Mouse (Mus musculus): ENCODE measurements around the gene Myg1. TPM values are rescaled to one million over a fixed set of nuclear protein-coding genes. Genes with fewer than 3 reads are reported as not detected.

Gene Myg1
- polyA plus RNA-seq, 1 experiment: not detected

DNA sequence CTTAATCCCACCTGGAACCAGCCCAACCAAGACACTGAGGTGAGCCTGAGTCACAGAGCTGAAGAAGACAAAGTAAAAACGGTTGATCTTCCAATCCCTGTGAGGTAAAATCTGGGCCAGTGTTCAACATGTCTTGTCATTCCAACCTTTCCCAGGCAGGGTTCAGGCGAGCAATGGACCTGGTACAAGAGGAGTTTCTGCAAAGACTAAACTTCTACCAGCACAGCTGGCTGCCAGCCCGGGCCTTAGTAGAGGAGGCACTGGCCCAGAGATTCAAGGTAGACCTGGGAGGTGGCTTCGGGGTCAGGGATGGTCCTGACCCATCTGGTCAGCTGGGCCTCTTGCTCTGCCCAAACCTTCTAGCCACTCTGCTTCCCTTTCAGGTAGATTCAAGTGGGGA is 5.4 kb downstream of the Myg1 start:
- TF ChIP-seq CTCF (IDR thresholded peaks at IDR 0.05; ENCODE audit: insufficient read depth, low read depth, low read length): no peak
- TF ChIP-seq POLR2A (IDR thresholded peaks at IDR 0.05; ENCODE audit: insufficient read depth, low read depth, low read length): no peak
- no peak overlapping the region for H3K4me3 ChIP-seq (ENCODE audit: insufficient read depth, low read depth, low read length)
- H3K27ac ChIP-seq (ENCODE audit: insufficient read depth, low read depth, low read length): no peak overlapping the region
- H3K4me1 ChIP-seq (ENCODE audit: control insufficient read depth, insufficient read depth, low read length): peaks cover 4% of the 10 kb centered on the region
- WGBS: 88% methylated on average over 4 of the region's 4 CpGs

- H3K4me1 ChIP-seq (ENCODE audit: control insufficient read depth, insufficient read depth, low read length): no peaks in the 10 kb centered on the region
- no peak overlapping the region for H3K27ac ChIP-seq (ENCODE audit: insufficient read depth, low read depth, low read length)
- H3K4me3 ChIP-seq (ENCODE audit: insufficient read depth, low read depth, low read length): no peak overlapping the region
- WGBS: 72% methylated on average over 5 of the region's 5 CpGs
- TF ChIP-seq CTCF (IDR thresholded peaks at IDR 0.05; ENCODE audit: insufficient read depth, low read depth, low read length) (no peak), POLR2A (IDR thresholded peaks at IDR 0.05; ENCODE audit: insufficient read depth, low read depth, low read length) (no peak)
Measured at GRCm38 (mm10) chr15:102339612-102340011, 8.1 kb downstream of the Myg1 start.

DNA sequence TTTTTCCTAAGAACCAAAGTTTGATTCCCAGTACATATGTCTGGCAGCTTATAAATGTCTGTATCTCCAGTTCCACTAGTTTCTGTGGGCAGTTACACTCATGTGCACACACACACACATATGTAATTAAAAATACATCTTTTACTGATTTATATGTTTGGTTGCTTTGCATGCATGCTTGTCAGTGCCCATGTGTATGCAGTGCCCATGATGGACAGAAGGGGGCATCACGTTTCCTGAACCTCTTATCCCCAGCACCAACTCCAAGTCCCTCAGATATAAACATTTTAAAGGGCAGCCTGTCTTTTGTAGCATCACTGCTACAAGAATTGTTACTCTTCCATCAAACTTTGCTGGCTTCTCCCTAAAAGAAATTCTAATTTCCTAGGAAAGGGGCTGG is 10.1 kb downstream of the Myg1 start:
- no peak for TF ChIP-seq POLR2A (IDR thresholded peaks at IDR 0.05; ENCODE audit: insufficient read depth, low read depth, low read length)
- TF ChIP-seq CTCF (IDR thresholded peaks at IDR 0.05; ENCODE audit: insufficient read depth, low read depth, low read length): no peak
- Histone ChIP-seq H3K4me3 (ENCODE audit: insufficient read depth, low read depth, low read length) (no peak overlapping the region), H3K4me1 (ENCODE audit: control insufficient read depth, insufficient read depth, low read length) (no peaks in the 10 kb centered on the region), H3K27ac (ENCODE audit: insufficient read depth, low read depth, low read length) (no peak overlapping the region)
- WGBS: 17% methylated on average over 1 of the region's 1 CpGs

DNA sequence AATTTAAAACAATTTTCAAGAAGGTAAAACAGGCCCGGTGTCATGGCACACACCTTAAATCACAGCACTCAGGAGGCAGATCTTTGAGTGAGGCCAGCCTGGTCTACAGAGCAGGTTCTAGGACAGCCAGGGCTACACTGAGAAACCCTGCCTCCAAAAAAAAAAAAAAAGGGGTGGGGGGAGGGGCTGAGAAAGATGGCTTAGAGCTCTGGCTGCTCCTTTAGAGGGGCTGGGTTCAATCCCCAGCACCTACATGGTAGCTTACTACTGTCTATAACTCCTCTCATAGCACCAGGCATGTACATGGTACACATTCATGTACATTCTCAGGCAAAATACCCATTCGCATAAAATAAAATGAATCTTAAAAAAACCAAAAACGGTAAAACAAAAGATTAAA is 13.0 kb downstream of the Myg1 start:
- 95% methylated on average over 3 of the region's 3 CpGs for WGBS
- no peak overlapping the region for H3K4me3 ChIP-seq (ENCODE audit: insufficient read depth, low read depth, low read length)
- H3K4me1 ChIP-seq (ENCODE audit: control insufficient read depth, insufficient read depth, low read length): no peaks in the 10 kb centered on the region
- TF ChIP-seq POLR2A (IDR thresholded peaks at IDR 0.05; ENCODE audit: insufficient read depth, low read depth, low read length) (no peak), CTCF (IDR thresholded peaks at IDR 0.05; ENCODE audit: insufficient read depth, low read depth, low read length) (no peak)
- no peak overlapping the region for H3K27ac ChIP-seq (ENCODE audit: insufficient read depth, low read depth, low read length)

DNA sequence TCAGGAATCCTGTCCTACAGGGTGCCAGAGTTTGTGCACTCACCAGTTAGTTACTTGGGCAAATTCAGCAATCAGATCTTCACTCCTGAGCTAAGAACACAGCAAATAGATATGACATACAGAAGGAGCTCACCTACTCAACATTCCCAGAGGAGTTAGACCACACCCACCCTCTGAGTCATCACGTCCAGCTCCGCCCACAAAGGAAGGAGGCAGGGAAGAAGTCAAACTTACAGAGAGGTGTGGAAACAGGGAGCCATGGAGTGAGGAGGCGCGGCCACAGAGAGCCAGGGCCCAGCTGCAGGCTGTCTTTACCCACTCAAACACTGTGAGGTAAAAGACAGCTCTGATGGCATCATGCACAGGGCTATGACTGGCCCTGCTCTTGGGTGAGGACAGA is 14.9 kb downstream of the Myg1 start:
- TF ChIP-seq POLR2A (IDR thresholded peaks at IDR 0.05; ENCODE audit: insufficient read depth, low read depth, low read length): no peak
- TF ChIP-seq CTCF (IDR thresholded peaks at IDR 0.05; ENCODE audit: insufficient read depth, low read depth, low read length): no peak
- Histone ChIP-seq H3K4me3 (ENCODE audit: insufficient read depth, low read depth, low read length) (no peak overlapping the region), H3K4me1 (ENCODE audit: control insufficient read depth, insufficient read depth, low read length) (no peaks in the 10 kb centered on the region), H3K27ac (ENCODE audit: insufficient read depth, low read depth, low read length) (no peak overlapping the region)
- 88% methylated on average over 4 of the region's 4 CpGs for WGBS

DNA sequence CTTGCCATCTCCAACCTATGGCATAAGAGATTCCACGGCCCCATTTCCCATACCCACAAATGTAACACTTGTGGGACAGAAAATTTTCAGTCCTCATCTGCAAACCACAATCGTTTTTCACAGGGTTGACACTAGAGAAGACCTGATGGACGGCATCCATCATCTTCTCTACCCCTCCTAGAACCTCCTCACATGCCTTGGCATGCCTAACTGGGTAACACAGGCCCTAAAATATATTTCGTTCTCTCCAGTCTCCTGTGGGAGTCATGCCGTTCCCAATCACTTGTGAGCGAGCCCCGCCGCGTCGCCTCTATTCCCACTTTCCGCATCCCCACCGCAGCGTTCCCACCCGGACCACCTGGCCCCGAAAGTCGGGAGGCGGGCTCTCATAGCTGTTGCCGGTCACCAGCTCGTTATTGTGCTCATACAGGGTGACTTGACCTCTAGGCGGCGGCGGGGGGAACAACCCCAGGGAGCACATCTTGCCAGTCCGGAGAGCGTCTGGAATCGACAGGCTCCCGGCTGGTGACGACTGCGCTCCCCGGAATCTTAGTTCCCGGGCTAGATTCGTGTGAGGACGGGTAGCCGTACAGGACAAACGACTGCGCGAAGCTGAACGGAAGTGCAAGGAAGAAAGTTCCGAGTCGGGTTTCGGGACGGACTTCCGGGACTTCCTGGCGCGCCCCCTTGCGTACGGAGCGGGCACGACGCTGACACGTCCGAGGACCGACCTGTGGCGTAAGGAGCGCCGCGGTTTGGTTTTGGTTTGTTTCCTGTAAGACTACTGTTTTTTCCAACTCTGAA is 18.8 kb downstream of the Myg1 start, which contains the start of gene Aaas:
TSS of gene Aaas (minus strand) at position 634 of the 804 bp plus-strand sequence.
- Histone ChIP-seq H3K4me3 (ENCODE audit: insufficient read depth, low read depth, low read length) (peak within 1 kb of the TSS; percentile 74), H3K27ac (ENCODE audit: insufficient read depth, low read depth, low read length) (no peak within 1 kb of the TSS), H3K4me1 (ENCODE audit: control insufficient read depth, insufficient read depth, low read length) (peaks cover 4% of the 10 kb centered on the region; the same call in 1 of the 2 replicates)
- TF ChIP-seq POLR2A (IDR thresholded peaks at IDR 0.05; ENCODE audit: insufficient read depth, low read depth, low read length) (peak; percentile 53), CTCF (IDR thresholded peaks at IDR 0.05; ENCODE audit: insufficient read depth, low read depth, low read length) (peak; percentile 78)
- WGBS: under 1% methylated on average over 56 of the region's 56 CpGs

GRCm38 (mm10) chr15:102350942-102351291 is 19.4 kb downstream of the Myg1 start:
- 4% methylated on average over 11 of the region's 11 CpGs for WGBS
- H3K27ac ChIP-seq (ENCODE audit: insufficient read depth, low read depth, low read length): no peak overlapping the region

DNA sequence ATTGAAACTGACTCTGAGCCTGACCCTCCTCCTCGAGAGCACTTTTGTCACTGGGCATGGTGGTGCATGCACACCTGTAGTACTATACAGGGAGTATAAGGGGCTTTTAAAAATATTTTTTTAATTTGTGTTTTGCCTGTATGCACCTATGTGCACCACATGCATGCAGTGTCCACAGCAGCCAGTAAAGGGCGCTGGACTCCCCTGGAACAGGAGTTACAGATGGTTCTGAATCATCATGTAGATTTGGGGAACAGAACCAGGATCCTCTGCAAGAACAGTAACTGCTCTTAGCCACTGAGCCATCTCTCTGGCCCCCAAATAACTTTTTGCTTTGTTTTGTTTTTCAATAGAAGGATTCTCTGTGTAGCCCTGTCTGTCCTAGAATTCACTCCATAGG is 20.7 kb downstream of the Myg1 start:
- H3K4me3 ChIP-seq (ENCODE audit: insufficient read depth, low read depth, low read length): no peak overlapping the region
- H3K27ac ChIP-seq (ENCODE audit: insufficient read depth, low read depth, low read length): no peak overlapping the region
- TF ChIP-seq CTCF (IDR thresholded peaks at IDR 0.05; ENCODE audit: insufficient read depth, low read depth, low read length) (no peak), POLR2A (IDR thresholded peaks at IDR 0.05; ENCODE audit: insufficient read depth, low read depth, low read length) (no peak)
- 64% methylated on average over 2 of the region's 2 CpGs for WGBS
- H3K4me1 ChIP-seq (ENCODE audit: control insufficient read depth, insufficient read depth, low read length): peaks cover 12% of the 10 kb centered on the region

More at GRCm38 (mm10) chr15:102350942-102351291, 19.4 kb downstream of the Myg1 start:
- H3K4me1 ChIP-seq (ENCODE audit: control insufficient read depth, insufficient read depth, low read length): peaks cover 8% of the 10 kb centered on the region; the same call in 1 of the 2 replicates
- TF ChIP-seq CTCF (IDR thresholded peaks at IDR 0.05; ENCODE audit: insufficient read depth, low read depth, low read length): no peak
- no peak for TF ChIP-seq POLR2A (IDR thresholded peaks at IDR 0.05; ENCODE audit: insufficient read depth, low read depth, low read length)
- H3K4me3 ChIP-seq (ENCODE audit: insufficient read depth, low read depth, low read length): peak overlapping the region; percentile 20; the same call in 1 of the 2 replicates

DNA sequence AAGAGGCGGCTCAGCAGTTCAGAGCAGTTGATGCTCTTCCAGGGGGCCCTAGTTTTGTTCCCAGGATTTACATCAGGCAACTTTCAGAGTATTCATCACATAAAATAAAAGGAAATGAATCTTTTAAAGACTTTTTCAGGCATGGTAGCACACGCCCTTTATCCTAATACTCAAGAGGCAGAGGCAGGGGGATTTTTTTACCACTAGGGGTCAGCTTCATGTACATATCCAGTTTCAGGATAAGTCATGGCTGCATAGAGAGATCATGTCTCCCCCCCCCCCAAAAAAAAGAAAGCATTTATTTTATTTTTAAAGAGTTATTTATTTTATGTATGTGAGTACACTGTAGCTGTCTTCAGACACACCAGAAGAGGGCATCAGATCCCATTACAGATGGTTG is 22.5 kb downstream of the Myg1 start:
- 84% methylated on average over 2 of the region's 2 CpGs for WGBS
- no peak overlapping the region for H3K27ac ChIP-seq (ENCODE audit: insufficient read depth, low read depth, low read length)

More for the DNA sequence above, 22.5 kb downstream of the Myg1 start:
- Histone ChIP-seq H3K4me3 (ENCODE audit: insufficient read depth, low read depth, low read length) (no peak overlapping the region), H3K4me1 (ENCODE audit: control insufficient read depth, insufficient read depth, low read length) (peaks cover 24% of the 10 kb centered on the region)
- TF ChIP-seq CTCF (IDR thresholded peaks at IDR 0.05; ENCODE audit: insufficient read depth, low read depth, low read length): no peak
- TF ChIP-seq POLR2A (IDR thresholded peaks at IDR 0.05; ENCODE audit: insufficient read depth, low read depth, low read length): no peak
